Mouse (Mus musculus) adrenal gland, postnatal 10 days (tissue): ENCODE measurements around the gene Sh3bgrl3. TPM values are rescaled to one million over a fixed set of nuclear protein-coding genes. Genes with fewer than 3 reads are reported as not detected.

ENCODE experiments used
- DNase-seq: peaks from one replicate; pipeline ENCODE4 v3.0.0; 2021; ENCODE audit warnings: mixed read lengths
- total RNA-seq, 2 experiments: library from RNA; stranded (reverse); gene quantifications; 2 replicates each; pipeline ENCODE4 v1.2.3; 2021

Sh3bgrl3 gene
- total RNA-seq, 2 experiments from 2014 or later, result 94.4 to 103 TPM

- DNase-seq, result no peak
Measured at GRCm38 (mm10) chr4:134112403-134112802, 16.2 kb downstream of the Sh3bgrl3 start.

- no peak for DNase-seq
Measured at GRCm38 (mm10) chr4:134110653-134111052, 17.9 kb downstream of the Sh3bgrl3 start.

- DNase-seq, result no peak
Measured at GRCm38 (mm10) chr4:134108196-134108595, 20.4 kb downstream of the Sh3bgrl3 start.

GRCm38 (mm10) chr4:134107730-134108129, 20.9 kb downstream of the Sh3bgrl3 start:
- no peak for DNase-seq

GRCm38 (mm10) chr4:134106105-134106504, 22.5 kb downstream of the Sh3bgrl3 start:
- no peak for DNase-seq

- no peak for DNase-seq
Measured at GRCm38 (mm10) chr4:134102742-134103119, 25.9 kb downstream of the Sh3bgrl3 start.

- peak; percentile 91 for DNase-seq
Measured at GRCm38 (mm10) chr4:134101979-134102741, 26.4 kb downstream of the Sh3bgrl3 start, which contains the start of gene Ubxn11. Ubxn11 (plus strand) TSS chr4:134102570.

- DNase-seq, result no peak
Measured at GRCm38 (mm10) chr4:134100245-134100644, 28.3 kb downstream of the Sh3bgrl3 start.

- peak; percentile 36 for DNase-seq
Measured at GRCm38 (mm10) chr4:134098628-134099027, 30.0 kb downstream of the Sh3bgrl3 start.

GRCm38 (mm10) chr4:134097015-134097608, 31.5 kb downstream of the Sh3bgrl3 start:
- no peak for DNase-seq

- DNase-seq, result no peak
Measured at GRCm38 (mm10) chr4:134096120-134096519, 32.5 kb downstream of the Sh3bgrl3 start.

GRCm38 (mm10) chr4:134094923-134095547, 33.6 kb downstream of the Sh3bgrl3 start, which contains the start of gene Cd52:
Cd52 (minus strand) TSS chr4:134095082.
- no peak for DNase-seq

- DNase-seq, result no peak
Measured at GRCm38 (mm10) chr4:134094004-134094564, 34.5 kb downstream of the Sh3bgrl3 start.

GRCm38 (mm10) chr4:134092382-134093288, 36.0 kb downstream of the Sh3bgrl3 start:
- DNase-seq, result peak; percentile 82

GRCm38 (mm10) chr4:134091225-134091529, 37.4 kb downstream of the Sh3bgrl3 start:
- no peak for DNase-seq

- DNase-seq, result no peak
Measured at GRCm38 (mm10) chr4:134090521-134091224, 37.9 kb downstream of the Sh3bgrl3 start.

GRCm38 (mm10) chr4:134089029-134089428, 39.6 kb downstream of the Sh3bgrl3 start:
- no peak for DNase-seq

GRCm38 (mm10) chr4:134087412-134087811, 41.2 kb downstream of the Sh3bgrl3 start:
- peak; percentile 53 for DNase-seq

GRCm38 (mm10) chr4:134084999-134085398, 43.6 kb downstream of the Sh3bgrl3 start:
- DNase-seq, result no peak

GRCm38 (mm10) chr4:134082460-134082859, 46.1 kb downstream of the Sh3bgrl3 start:
- no peak for DNase-seq

GRCm38 (mm10) chr4:134081730-134082386, 46.7 kb downstream of the Sh3bgrl3 start:
- peak; percentile 62 for DNase-seq
